7 mouse cellular contexts compared by ENCODE assay signal in the genomic region with DNA sequence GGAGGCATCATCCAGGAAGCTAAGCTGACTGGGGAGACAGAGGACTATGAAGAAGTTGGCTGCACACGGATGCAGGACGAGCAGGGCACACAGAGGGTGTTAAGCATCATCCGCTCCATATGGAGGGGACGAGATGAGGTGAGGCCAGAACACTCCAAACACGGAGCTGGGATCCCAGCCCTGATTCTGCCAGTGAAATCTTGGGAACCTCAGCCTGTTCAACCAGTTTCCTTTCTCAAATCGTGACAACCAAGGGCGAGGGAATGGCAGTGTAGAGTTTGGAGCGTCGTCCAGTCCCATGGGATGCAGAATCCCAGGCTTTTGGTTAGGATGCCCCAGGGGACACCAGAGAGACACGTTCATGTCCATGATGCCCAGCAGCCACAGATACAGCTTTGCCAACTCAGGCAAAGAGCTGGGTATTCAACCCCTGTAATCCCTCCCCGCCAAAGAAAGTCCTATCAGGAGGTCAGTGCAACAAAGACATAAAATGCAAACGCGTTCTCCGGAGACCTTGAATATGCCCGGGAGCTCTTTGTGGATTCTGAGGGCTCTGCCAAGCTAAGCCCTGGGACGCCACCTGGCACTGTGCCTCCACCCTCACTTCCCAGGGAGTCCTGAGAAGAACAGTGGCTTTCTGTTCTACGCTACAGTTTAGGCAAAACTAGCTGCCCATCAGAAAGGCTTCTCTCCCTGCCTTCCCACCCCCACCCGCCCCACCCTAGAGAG.
DNase-seq lines count a peak whose midpoint lies in the region; ATAC-seq and TF ChIP-seq lines count a peak whose summit lies in the region.

No protein-coding gene starts in this region.

- H3K4me3 ChIP-seq in lung, postnatal 0 days (ENCODE audit: low read depth, low read length): no peak overlapping the region
- H3K4me3 ChIP-seq in cerebellum, adult 2 months (replicated peaks; ENCODE audit: insufficient read depth, low read depth, low read length): no peak overlapping the region

- H3K9ac ChIP-seq in lung, postnatal 0 days (replicated peaks; ENCODE audit: low read depth): no peak overlapping the region

- TF ChIP-seq EP300 in lung, postnatal 0 days (IDR thresholded peaks at IDR 0.05): no peak

- H3K4me1 ChIP-seq in lung, postnatal 0 days (ENCODE audit: insufficient read depth, low read depth, low read length): peaks cover 14% of the 10 kb centered on the region; the same call in 1 of the 2 replicates
- H3K4me1 ChIP-seq in cerebellum, adult 2 months (ENCODE audit: control insufficient read depth, insufficient read depth, low read length): peaks cover 60% of the 10 kb centered on the region

- TF ChIP-seq POLR2A in cerebellum, adult 2 months (IDR thresholded peaks at IDR 0.05; ENCODE audit: borderline replicate concordance, insufficient read depth, low read length): no peak

- no peaks in the 10 kb centered on the region for H3K9me3 ChIP-seq in lung, postnatal 0 days (ENCODE audit: low read length)

- H3K27me3 ChIP-seq in lung, postnatal 0 days (replicated peaks; ENCODE audit: insufficient read depth, low read length): no peaks in the 10 kb centered on the region
- no peaks in the 10 kb centered on the region for H3K27me3 ChIP-seq in cerebellum, adult 2 months (ENCODE audit: control insufficient read depth, insufficient read depth, low read length)

- 66% methylated on average over 18 of the region's 18 CpGs for WGBS in lung, postnatal 0 days
- WGBS in cerebellum, adult 2 months: 20% methylated on average over 18 of the region's 18 CpGs

- no peak for TF ChIP-seq CTCF in lung, postnatal 0 days (IDR thresholded peaks at IDR 0.05)
- no peak for TF ChIP-seq CTCF in cerebellum, adult 2 months (IDR thresholded peaks at IDR 0.05; ENCODE audit: borderline replicate concordance, insufficient read depth, low read depth, low read length)

- intact Hi-C loops in left cerebral cortex, postnatal 10 days (cut with DNase I): no loop called here

- H3K36me3 ChIP-seq in lung, postnatal 0 days (ENCODE audit: insufficient read depth, low read length): 0 out of 2 replicates have a peak, but pooled peaks cover 3% of the 10 kb centered on the region

- H3K27ac ChIP-seq in lung, postnatal 0 days (ENCODE audit: low read length): no peak overlapping the region
- H3K27ac ChIP-seq in cerebellum, adult 2 months (ENCODE audit: insufficient read depth, low read length): peak overlapping the region; percentile 8

- ATAC-seq in lung, postnatal 0 days: no peak
- no peak for ATAC-seq in monocyte, adult 5-6 weeks (replicated peaks; ENCODE audit: insufficient number of reproducible peaks, low FRiP score, low TSS enrichment, poor library complexity, severe bottlenecking)

- peak; percentile 56 for DNase-seq in lung, postnatal 36 days
- no peak for DNase-seq in lung, postnatal 0 days (ENCODE audit: low spot score)
- peak; percentile 75 to 78 for DNase-seq in cerebellum, adult 2 months
- peak; percentile 66 to 75 for DNase-seq in frontal cortex, adult 2 months (ENCODE audit: extremely low spot score in 1 of 2, low spot score in 1 of 2)
- peak; percentile 79 to 81 for DNase-seq in left cerebral cortex, postnatal 10 days (ENCODE audit: extremely low spot score in 1 of 2, low spot score in 2 of 2)
- peak; percentile 90 for DNase-seq in testis, postnatal 10 days (ENCODE audit: low spot score)

- H3K4me2 ChIP-seq in lung, postnatal 0 days (replicated peaks; ENCODE audit: low read depth, low read length): no peak overlapping the region
